Mouse (Mus musculus) kidney, postnatal 36 days (tissue): ENCODE results near the gene Mrfap1.

Source experiments
- DNase-seq, 2 experiments: peaks; one replicate each; pipeline ENCODE4 v3.0.0; 2021 to 2022; ENCODE audit warnings: mixed read lengths in 2 of 2

The Mrfap1 gene

GRCm38 (mm10) chr5:36796296-36797014, at the start of gene Mrfap1:
Gene Mrfap1 (minus strand): TSS chr5:36796772.
- DNase-seq: peak; percentile 91 to 95

GRCm38 (mm10) chr5:36844490-36844889, 47.9 kb upstream of the Mrfap1 start:
- no peak for DNase-seq

- DNase-seq: no peak
Measured at GRCm38 (mm10) chr5:36841701-36842100, 45.1 kb upstream of the Mrfap1 start.

GRCm38 (mm10) chr5:36840092-36840491, 43.5 kb upstream of the Mrfap1 start:
- DNase-seq: no peak

- DNase-seq: no peak
Measured at GRCm38 (mm10) chr5:36839602-36840001, 43.0 kb upstream of the Mrfap1 start.

GRCm38 (mm10) chr5:36839032-36839431, 42.5 kb upstream of the Mrfap1 start:
- no peak for DNase-seq

GRCm38 (mm10) chr5:36835933-36836332, 39.4 kb upstream of the Mrfap1 start:
- DNase-seq: peak; percentile 28 to 84

GRCm38 (mm10) chr5:36831272-36831671, 34.7 kb upstream of the Mrfap1 start:
- DNase-seq: peak; percentile 20 to 23

- peak; percentile 91 to 96 for DNase-seq
Measured at GRCm38 (mm10) chr5:36829913-36830879, 33.6 kb upstream of the Mrfap1 start, which contains the start of gene Man2b2. Gene Man2b2 (minus strand): TSS chr5:36830653.

- DNase-seq: no peak
Measured at GRCm38 (mm10) chr5:36829098-36829497, 32.5 kb upstream of the Mrfap1 start.

GRCm38 (mm10) chr5:36822907-36823306, 26.3 kb upstream of the Mrfap1 start:
- DNase-seq: no peak

GRCm38 (mm10) chr5:36820142-36820541, 23.6 kb upstream of the Mrfap1 start:
- peak; percentile 35 to 79 for DNase-seq

- DNase-seq: no peak
Measured at GRCm38 (mm10) chr5:36819742-36820141, 23.2 kb upstream of the Mrfap1 start.

- no peak for DNase-seq
Measured at GRCm38 (mm10) chr5:36817738-36818137, 21.2 kb upstream of the Mrfap1 start.

- DNase-seq: no peak
Measured at GRCm38 (mm10) chr5:36814554-36814953, 18.0 kb upstream of the Mrfap1 start.

- DNase-seq: peak; percentile 65 to 85
Measured at GRCm38 (mm10) chr5:36811413-36811812, 14.8 kb upstream of the Mrfap1 start.

GRCm38 (mm10) chr5:36810634-36811033, 14.1 kb upstream of the Mrfap1 start:
- no peak for DNase-seq

GRCm38 (mm10) chr5:36809123-36809522, 12.6 kb upstream of the Mrfap1 start:
- DNase-seq: no peak

- DNase-seq: peak in 1 of 2 experiments; percentile 19
Measured at GRCm38 (mm10) chr5:36807106-36807505, 10.5 kb upstream of the Mrfap1 start.

- no peak for DNase-seq
Measured at GRCm38 (mm10) chr5:36797291-36797690, 719 bp upstream of the Mrfap1 start.

- DNase-seq: peak; percentile 42 to 62
Measured at GRCm38 (mm10) chr5:36795647-36796295, 801 bp downstream of the Mrfap1 start.

GRCm38 (mm10) chr5:36791861-36792260, 4.7 kb downstream of the Mrfap1 start:
- DNase-seq: no peak

GRCm38 (mm10) chr5:36786052-36786451, 10.5 kb downstream of the Mrfap1 start:
- DNase-seq: no peak
